Mouse (Mus musculus) G1E (cell line): ENCODE measurements around the gene Wapl.

Experiments
- CTCF ChIP-seq: IDR thresholded peaks from 2 replicates; pipeline ENCODE4 v1.5.1; 2012; ENCODE audit warnings: low read depth, low read length, inconsistent platforms, mixed read lengths
- GATA1 ChIP-seq: IDR thresholded peaks from 2 replicates; pipeline ENCODE4 v1.6.1; 2012; ENCODE audit warnings: borderline replicate concordance, low read length, inconsistent platforms, mixed read lengths
- GATA2 ChIP-seq: IDR thresholded peaks from 2 replicates; pipeline ENCODE4 v1.6.1; 2012; ENCODE audit warnings: low read depth, low read length, inconsistent platforms, borderline replicate concordance
- POLR2AphosphoS5 ChIP-seq: IDR thresholded peaks from 2 replicates; pipeline ENCODE4 v1.6.1; 2012; ENCODE audit warnings: low read depth, low read length, inconsistent platforms; ENCODE audit not compliant: insufficient replicate concordance
- TAL1 ChIP-seq: conservative IDR thresholded peaks from 2 replicates; pipeline ENCODE4 v1.6.1; 2012; ENCODE audit warnings: low read depth, low read length, inconsistent platforms, mixed read lengths

GRCm38 (mm10) chr14:34774231-34774630, 100.5 kb downstream of the Wapl start:
- TF ChIP-seq POLR2AphosphoS5 (no peak), CTCF (no peak), GATA1 (no peak), TAL1 (no peak), GATA2 (no peak)
